Mouse (Mus musculus): ENCODE results near the gene Nrm.
"Not testable (repeated sequence)": the region's sequence is repeated elsewhere in the genome, so short reads cannot be mapped to it uniquely, and the experiment has no call there.

Nrm gene

GRCm38 (mm10) chr17:35834696-35835422, 26.3 kb upstream of the Nrm start:
- DNase-seq (ENCODE audit: low read depth, low spot score), result no peak

GRCm38 (mm10) chr17:35835424-35836140, 25.5 kb upstream of the Nrm start:
- DNase-seq (ENCODE audit: low read depth, low spot score), result no peak

GRCm38 (mm10) chr17:35836178-35836965, 24.7 kb upstream of the Nrm start:
- peak; percentile 77 for DNase-seq (ENCODE audit: low read depth, low spot score)

GRCm38 (mm10) chr17:35836991-35837422, 24.1 kb upstream of the Nrm start:
- DNase-seq (ENCODE audit: low read depth, low spot score), result no peak

GRCm38 (mm10) chr17:35837487-35837886, 23.6 kb upstream of the Nrm start:
- no peak for DNase-seq (ENCODE audit: low read depth, low spot score)

- DNase-seq (ENCODE audit: low read depth, low spot score), result peak; percentile 83
These were observed 23.0 kb upstream of the Nrm start, which contains the start of gene Tubb5 for GRCm38 (mm10) chr17:35838122-35838544. Gene Tubb5 (minus strand): TSS chr17:35838306.

GRCm38 (mm10) chr17:35838570-35838969, 22.5 kb upstream of the Nrm start:
- no peak for DNase-seq (ENCODE audit: low read depth, low spot score)

GRCm38 (mm10) chr17:35839002-35839401, 22.1 kb upstream of the Nrm start:
- not testable (repeated sequence) for DNase-seq (ENCODE audit: low read depth, low spot score)

- no peak for DNase-seq (ENCODE audit: low read depth, low spot score)
These were observed 20.6 kb upstream of the Nrm start for GRCm38 (mm10) chr17:35840561-35840960.

- DNase-seq (ENCODE audit: low read depth, low spot score), result peak; percentile 99
These were observed 19.8 kb upstream of the Nrm start, which contains the start of gene Mdc1 for GRCm38 (mm10) chr17:35841076-35841950. Gene Mdc1 (plus strand): TSS chr17:35841515.

- no peak for DNase-seq (ENCODE audit: low read depth, low spot score)
These were observed 19.1 kb upstream of the Nrm start for GRCm38 (mm10) chr17:35842006-35842405.

- no peak for DNase-seq (ENCODE audit: low read depth, low spot score)
These were observed 17.6 kb upstream of the Nrm start for GRCm38 (mm10) chr17:35843514-35843913.

GRCm38 (mm10) chr17:35848112-35848511, 13.0 kb upstream of the Nrm start:
- DNase-seq (ENCODE audit: low read depth, low spot score), result no peak

GRCm38 (mm10) chr17:35850974-35851373, 10.1 kb upstream of the Nrm start:
- no peak for DNase-seq (ENCODE audit: low read depth, low spot score)

GRCm38 (mm10) chr17:35859371-35859770, 1.7 kb upstream of the Nrm start:
- DNase-seq (ENCODE audit: low read depth, low spot score), result no peak

- DNase-seq (ENCODE audit: low read depth, low spot score), result no peak
These were observed 1.3 kb upstream of the Nrm start for GRCm38 (mm10) chr17:35859835-35860234.

- DNase-seq (ENCODE audit: low read depth, low spot score), result no peak
These were observed 304 bp upstream of the Nrm start for GRCm38 (mm10) chr17:35860831-35861197.

GRCm38 (mm10) chr17:35864832-35865353, 3.8 kb downstream of the Nrm start:
- no peak for DNase-seq (ENCODE audit: low read depth, low spot score)

GRCm38 (mm10) chr17:35865481-35866280, 4.6 kb downstream of the Nrm start, which contains the start of gene Ppp1r18:
Gene Ppp1r18 (plus strand): TSS chr17:35865593.
- no peak for DNase-seq (ENCODE audit: low read depth, low spot score)

- DNase-seq (ENCODE audit: low read depth, low spot score), result no peak
These were observed 5.2 kb downstream of the Nrm start for GRCm38 (mm10) chr17:35866281-35866831.
